Mouse (Mus musculus): ENCODE measurements at regions not wholly inside any gene's neighbourhood (a gene's known extent, or its start where the extent isn't known, plus 50 kb on each side); places are given as distances from the start of the nearest gene placed in this dataset.

DNA sequence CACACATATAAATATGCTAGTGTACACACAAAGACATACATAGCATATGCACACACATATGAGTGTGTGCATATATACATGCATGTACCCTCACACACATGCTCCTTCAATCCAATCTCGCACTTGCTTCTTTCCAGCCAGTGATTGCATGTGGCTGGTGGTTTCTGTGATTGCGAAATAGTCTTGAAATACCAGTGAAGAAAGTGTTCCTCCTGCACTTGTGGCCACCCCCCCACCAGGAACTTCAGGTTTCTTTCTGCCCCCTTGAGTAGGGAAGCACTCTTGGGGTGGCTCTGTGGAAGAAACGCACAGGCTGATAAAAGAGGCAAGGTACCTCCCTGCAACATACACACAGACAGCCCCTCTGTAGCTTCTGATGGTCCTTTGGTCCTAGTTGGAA, 283.6 kb upstream of the Klf4 start:
- no peaks in the 10 kb centered on the region for H3K4me1 ChIP-seq
- H3K9ac ChIP-seq (replicated peaks) = no peak overlapping the region
- no peak for ATAC-seq (ENCODE audit: low FRiP score, low read depth)
- H3K36me3 ChIP-seq = no peaks in the 10 kb centered on the region
- no peak overlapping the region for H3K27ac ChIP-seq (replicated peaks)
- H3K9me3 ChIP-seq = no peaks in the 10 kb centered on the region
- H3K4me3 ChIP-seq = no peak overlapping the region
- H3K27me3 ChIP-seq = no peaks in the 10 kb centered on the region
- H3K4me2 ChIP-seq (replicated peaks) = no peak overlapping the region
- WGBS = 84% methylated on average over 3 of the region's 3 CpGs

DNA sequence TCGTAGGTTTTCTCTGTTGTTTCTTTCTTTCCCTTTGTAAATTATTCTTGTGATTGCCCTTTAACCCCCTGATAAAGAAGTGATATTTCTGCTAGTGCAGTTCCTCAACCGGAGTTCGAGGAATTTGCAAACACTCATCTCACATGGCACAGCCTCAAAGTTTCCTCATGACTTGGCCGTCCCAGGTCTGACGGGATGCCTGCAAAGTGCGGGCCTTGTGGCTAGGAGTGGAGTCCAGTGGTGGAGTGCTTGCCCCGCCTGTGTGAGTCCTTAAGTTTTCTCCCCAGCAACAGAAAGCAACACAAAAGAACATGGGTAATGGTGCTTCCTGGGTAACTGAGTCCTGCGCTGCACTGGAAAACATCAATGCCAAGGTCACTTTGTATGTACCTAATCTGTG, 280.6 kb upstream of the Klf4 start:
- ATAC-seq (ENCODE audit: low FRiP score, low read depth) = no peak
- no peak overlapping the region for H3K9ac ChIP-seq (replicated peaks)
- H3K9me3 ChIP-seq = no peaks in the 10 kb centered on the region
- H3K4me1 ChIP-seq = no peaks in the 10 kb centered on the region
- H3K4me3 ChIP-seq = no peak overlapping the region
- H3K4me2 ChIP-seq (replicated peaks) = no peak overlapping the region
- WGBS = 93% methylated on average over 8 of the region's 8 CpGs
- no peak overlapping the region for H3K27ac ChIP-seq (replicated peaks)
- no peaks in the 10 kb centered on the region for H3K36me3 ChIP-seq
- H3K27me3 ChIP-seq = no peaks in the 10 kb centered on the region

DNA sequence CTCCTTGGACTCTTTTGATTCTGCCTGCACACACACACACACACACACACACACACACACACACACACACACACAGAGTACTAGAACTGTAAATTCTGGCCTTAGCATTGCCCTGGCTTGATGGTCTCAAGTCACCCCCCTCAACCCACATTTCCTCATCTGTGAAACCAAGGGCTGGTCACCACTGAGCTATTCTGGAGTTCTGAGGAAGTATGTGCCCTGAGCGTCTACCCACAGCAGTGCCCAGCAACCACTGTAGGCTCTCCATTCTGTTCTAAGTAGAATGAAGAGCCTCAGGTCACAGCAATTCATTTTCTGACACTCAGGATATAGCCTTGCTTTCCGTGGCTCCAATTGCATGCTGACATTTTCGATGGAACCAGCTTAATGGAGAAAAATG, 279.4 kb upstream of the Klf4 start:
- Histone ChIP-seq H3K9me3 (no peaks in the 10 kb centered on the region), H3K4me1 (no peaks in the 10 kb centered on the region), H3K9ac (replicated peaks) (no peak overlapping the region), H3K36me3 (no peaks in the 10 kb centered on the region), H3K27ac (replicated peaks) (no peak overlapping the region), H3K27me3 (no peaks in the 10 kb centered on the region), H3K4me2 (replicated peaks) (no peak overlapping the region), H3K4me3 (no peak overlapping the region)
- ATAC-seq (ENCODE audit: low FRiP score, low read depth) = no peak
- WGBS = 82% methylated on average over 3 of the region's 3 CpGs

DNA sequence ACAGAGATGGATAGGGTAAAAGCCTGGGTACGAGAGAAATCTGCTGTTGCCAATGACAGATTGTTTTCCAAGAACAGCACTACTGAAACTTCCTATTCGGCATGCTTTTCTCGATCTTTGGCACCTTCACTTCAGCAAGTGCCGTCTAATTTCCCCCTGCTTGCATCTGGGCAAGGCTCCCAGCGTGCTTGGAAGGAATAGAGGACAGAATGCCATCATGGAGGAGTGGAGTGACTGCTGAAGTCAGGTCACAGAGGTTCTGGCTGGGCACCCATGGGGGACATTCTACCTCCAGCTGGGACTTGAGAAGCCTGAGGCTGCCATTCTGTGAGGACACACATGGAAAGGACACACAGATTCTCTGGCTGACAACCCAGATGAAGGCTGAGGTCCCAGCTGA, 276.2 kb upstream of the Klf4 start:
- Histone ChIP-seq H3K4me1 (0 out of 2 replicates have a peak, but pooled peaks cover 3% of the 10 kb centered on the region), H3K27ac (replicated peaks) (no peak overlapping the region), H3K4me3 (no peak overlapping the region), H3K36me3 (no peaks in the 10 kb centered on the region), H3K27me3 (no peaks in the 10 kb centered on the region), H3K9me3 (no peaks in the 10 kb centered on the region), H3K9ac (replicated peaks) (no peak overlapping the region), H3K4me2 (replicated peaks) (no peak overlapping the region)
- WGBS = 79% methylated on average over 5 of the region's 5 CpGs
- ATAC-seq (ENCODE audit: low FRiP score, low read depth) = no peak

DNA sequence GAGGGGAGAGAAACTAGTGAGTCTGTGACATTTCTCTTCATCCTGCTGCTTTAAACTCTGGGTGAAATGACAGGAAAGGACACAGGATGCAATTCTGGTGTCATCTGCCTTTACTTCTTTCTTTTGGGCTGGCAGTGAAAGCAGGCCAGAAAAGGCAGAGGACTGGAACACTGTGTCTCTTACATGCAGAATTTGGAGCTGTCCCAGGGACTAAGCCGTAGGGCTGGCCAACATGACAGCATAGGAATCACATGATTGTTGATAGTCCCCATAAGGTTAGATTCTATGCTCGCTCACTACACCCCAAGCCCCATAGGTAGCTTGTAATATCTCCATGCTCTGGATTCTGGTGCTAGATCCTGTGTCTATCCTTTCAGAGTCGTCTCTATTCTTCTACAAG, 274.5 kb upstream of the Klf4 start:
- H3K9ac ChIP-seq (replicated peaks) = no peak overlapping the region
- no peak overlapping the region for H3K27ac ChIP-seq (replicated peaks)
- H3K4me2 ChIP-seq (replicated peaks) = no peak overlapping the region
- no peaks in the 10 kb centered on the region for H3K27me3 ChIP-seq
- no peaks in the 10 kb centered on the region for H3K36me3 ChIP-seq
- no peaks in the 10 kb centered on the region for H3K9me3 ChIP-seq
- 0 out of 2 replicates have a peak, but pooled peaks cover 3% of the 10 kb centered on the region for H3K4me1 ChIP-seq
- 92% methylated on average over 3 of the region's 3 CpGs for WGBS
- ATAC-seq (ENCODE audit: low FRiP score, low read depth) = no peak
- H3K4me3 ChIP-seq = no peak overlapping the region

DNA sequence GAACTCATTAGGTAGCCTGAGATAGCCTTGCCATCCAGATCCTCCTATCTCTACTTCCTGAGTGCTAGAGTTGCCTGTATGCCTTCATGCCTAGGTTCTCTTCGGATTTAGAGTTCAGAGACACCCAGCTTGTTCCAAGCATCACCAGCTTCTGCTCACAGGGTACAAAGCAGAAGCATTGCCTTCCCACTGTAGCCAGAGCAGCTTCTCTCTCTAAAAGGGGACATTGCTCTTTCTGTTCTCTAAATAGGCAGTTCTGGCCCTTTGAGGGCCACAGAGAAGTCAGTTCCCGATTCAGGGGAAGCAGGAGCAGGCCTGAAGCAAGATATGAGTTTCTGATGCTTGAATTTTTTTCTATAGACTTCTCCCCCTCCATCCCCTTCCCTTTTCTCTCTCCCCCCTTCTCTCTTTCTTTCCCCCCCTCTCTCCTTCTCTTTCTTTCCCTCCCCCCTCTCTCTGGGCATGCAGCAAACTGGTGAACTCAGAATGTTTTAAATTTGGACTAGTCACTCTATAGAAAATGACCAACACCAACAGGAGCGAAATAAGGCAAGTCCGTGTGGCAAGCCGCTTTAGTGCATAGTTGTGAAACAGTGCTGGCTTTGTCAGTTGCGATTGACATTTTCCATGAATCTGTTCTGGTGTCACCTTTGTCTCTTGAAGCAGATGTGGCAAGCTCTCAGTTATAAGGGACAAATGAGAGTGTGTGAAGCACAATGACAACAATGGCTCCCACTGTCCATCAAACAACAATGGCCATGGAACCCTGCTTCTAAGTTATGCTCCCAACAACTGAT, 273.2 kb upstream of the Klf4 start:
- no peak overlapping the region for H3K9ac ChIP-seq (replicated peaks)
- H3K4me2 ChIP-seq (replicated peaks) = no peak overlapping the region
- no peak overlapping the region for H3K4me3 ChIP-seq
- no peaks in the 10 kb centered on the region for H3K9me3 ChIP-seq
- H3K4me1 ChIP-seq = 0 out of 2 replicates have a peak, but pooled peaks cover 3% of the 10 kb centered on the region
- ATAC-seq (ENCODE audit: low FRiP score, low read depth) = no peak
- H3K27ac ChIP-seq (replicated peaks) = no peak overlapping the region
- no peaks in the 10 kb centered on the region for H3K36me3 ChIP-seq
- WGBS = 87% methylated on average over 6 of the region's 6 CpGs
- no peaks in the 10 kb centered on the region for H3K27me3 ChIP-seq

DNA sequence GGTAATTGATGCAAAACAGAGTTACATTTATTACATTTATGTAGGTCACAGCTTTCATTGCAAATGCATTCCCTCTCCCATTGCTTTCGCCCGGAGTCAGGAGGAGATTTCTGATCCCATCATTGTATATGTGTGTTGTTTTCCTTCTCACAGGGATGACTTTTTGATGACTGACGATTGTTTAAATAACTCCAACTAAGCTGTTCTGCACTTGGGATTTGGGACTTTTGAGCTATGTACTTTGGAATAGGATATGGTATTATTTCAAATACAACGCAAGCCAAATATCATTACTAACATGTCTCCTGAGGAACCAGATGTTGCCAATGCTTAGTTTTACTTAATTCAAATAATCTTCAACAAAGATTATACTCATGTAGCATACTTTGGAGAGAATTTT, 269.8 kb upstream of the Klf4 start:
- 87% methylated on average over 4 of the region's 4 CpGs for WGBS
- Histone ChIP-seq H3K27me3 (no peaks in the 10 kb centered on the region), H3K9me3 (no peaks in the 10 kb centered on the region), H3K4me3 (no peak overlapping the region), H3K4me1 (0 out of 2 replicates have a peak, but pooled peaks cover 3% of the 10 kb centered on the region), H3K4me2 (replicated peaks) (no peak overlapping the region), H3K27ac (replicated peaks) (no peak overlapping the region), H3K9ac (replicated peaks) (no peak overlapping the region), H3K36me3 (no peaks in the 10 kb centered on the region)
- ATAC-seq (ENCODE audit: low FRiP score, low read depth) = no peak

DNA sequence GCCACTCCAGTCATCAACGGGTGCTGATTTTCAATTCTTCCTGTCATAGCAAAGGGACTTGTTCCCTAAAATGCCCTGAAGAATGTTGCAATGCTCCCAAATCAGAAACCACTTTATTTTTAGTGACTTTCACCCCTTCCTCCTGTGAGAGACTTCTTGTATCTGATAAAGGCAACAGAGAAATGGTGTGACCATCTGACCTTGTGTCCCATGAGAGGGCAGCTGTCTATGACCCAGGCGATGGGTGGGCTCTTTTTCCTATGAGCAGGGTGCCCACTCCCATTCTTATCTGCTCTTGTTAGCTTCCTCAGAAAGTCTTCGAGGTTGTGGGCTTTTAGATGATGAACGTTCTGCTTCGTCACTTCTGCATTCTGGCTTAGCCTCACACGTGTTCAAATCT, 265.8 kb upstream of the Klf4 start:
- H3K9ac ChIP-seq (replicated peaks) = no peak overlapping the region
- no peak for ATAC-seq (ENCODE audit: low FRiP score, low read depth)
- no peak overlapping the region for H3K4me2 ChIP-seq (replicated peaks)
- H3K4me1 ChIP-seq = no peaks in the 10 kb centered on the region
- no peaks in the 10 kb centered on the region for H3K36me3 ChIP-seq
- H3K27me3 ChIP-seq = no peaks in the 10 kb centered on the region
- H3K4me3 ChIP-seq = no peak overlapping the region
- 85% methylated on average over 6 of the region's 6 CpGs for WGBS
- H3K27ac ChIP-seq (replicated peaks) = no peak overlapping the region
- H3K9me3 ChIP-seq = no peaks in the 10 kb centered on the region

DNA sequence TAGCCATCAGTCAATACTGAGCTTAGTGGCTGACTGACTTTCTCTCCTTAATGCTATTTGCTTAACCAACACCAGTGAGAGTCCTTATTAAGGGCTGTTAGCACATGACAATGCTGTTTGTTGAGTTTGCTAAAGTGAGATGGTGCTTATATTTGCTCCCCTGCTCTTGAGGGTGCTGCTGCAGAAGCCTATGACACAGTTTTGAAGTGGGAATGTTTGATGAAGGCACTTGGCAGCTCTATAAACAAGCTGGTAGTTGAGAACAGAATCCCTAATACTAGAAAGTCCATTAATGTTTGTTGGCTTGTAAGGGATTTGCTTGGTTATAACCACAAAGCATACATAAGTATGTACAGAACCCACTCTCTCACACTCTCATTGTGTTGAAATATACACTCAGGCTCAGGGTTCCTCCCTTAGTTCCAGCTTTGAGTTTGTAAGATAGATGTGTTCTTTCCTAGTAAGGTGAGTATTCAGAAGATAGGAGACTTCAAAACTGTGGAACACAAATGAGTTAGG, 249.1 kb upstream of the Klf4 start:
- no peak for ATAC-seq (ENCODE audit: low FRiP score, low read depth)

DNA sequence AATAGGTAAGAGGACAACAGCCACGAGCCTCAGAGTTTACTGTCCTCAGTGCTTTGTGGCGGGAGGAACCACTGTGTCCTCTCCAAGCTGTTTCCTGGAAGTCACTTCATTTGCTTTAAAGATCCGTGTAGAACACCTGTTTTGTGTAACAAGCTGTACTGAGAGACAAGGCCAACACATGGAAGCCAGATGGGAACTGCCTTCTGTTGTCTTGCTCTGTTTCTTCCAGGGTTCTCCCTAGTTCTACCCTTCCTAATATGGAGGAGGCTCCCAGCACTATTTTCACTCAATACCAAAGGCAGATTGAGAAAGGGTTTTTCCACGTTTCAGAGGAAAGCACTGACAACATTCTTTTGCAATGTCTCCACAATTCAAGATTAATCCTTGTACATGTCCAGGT, 247.3 kb upstream of the Klf4 start:
- Histone ChIP-seq H3K9me3 (no peaks in the 10 kb centered on the region), H3K36me3 (no peaks in the 10 kb centered on the region), H3K4me2 (replicated peaks) (no peak overlapping the region), H3K9ac (replicated peaks) (no peak overlapping the region), H3K4me1 (no peaks in the 10 kb centered on the region), H3K27me3 (no peaks in the 10 kb centered on the region), H3K27ac (replicated peaks) (no peak overlapping the region), H3K4me3 (no peak overlapping the region)
- ATAC-seq (ENCODE audit: low FRiP score, low read depth) = no peak
- WGBS = 78% methylated on average over 4 of the region's 4 CpGs

More for the DNA sequence above, 249.1 kb upstream of the Klf4 start:
- Histone ChIP-seq H3K36me3 (no peaks in the 10 kb centered on the region), H3K4me2 (replicated peaks) (no peak overlapping the region), H3K4me1 (no peaks in the 10 kb centered on the region), H3K27me3 (no peaks in the 10 kb centered on the region), H3K27ac (replicated peaks) (no peak overlapping the region), H3K9ac (replicated peaks) (no peak overlapping the region), H3K9me3 (no peaks in the 10 kb centered on the region), H3K4me3 (no peak overlapping the region)

DNA sequence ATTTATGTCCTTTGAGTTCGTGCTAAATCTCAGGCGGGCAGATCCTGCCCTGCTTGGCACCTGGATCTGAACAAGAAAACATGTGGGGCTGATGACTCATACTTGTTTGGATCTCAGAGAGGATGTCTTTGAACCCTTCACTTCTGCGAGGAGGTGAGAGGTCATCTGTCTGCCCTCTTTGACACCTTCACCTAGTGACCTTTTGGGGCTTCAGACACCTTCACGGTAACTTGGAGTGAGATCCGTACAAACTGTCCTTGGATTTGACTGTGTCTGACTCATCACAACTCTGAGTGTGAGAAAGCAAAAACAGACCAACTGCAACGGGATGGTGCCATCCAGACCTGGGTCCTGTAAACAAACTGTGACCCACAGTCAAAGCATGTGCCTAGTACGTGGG, 243.6 kb upstream of the Klf4 start:
- H3K9me3 ChIP-seq = no peaks in the 10 kb centered on the region
- no peak for ATAC-seq (ENCODE audit: low FRiP score, low read depth)
- H3K27me3 ChIP-seq = no peaks in the 10 kb centered on the region
- WGBS = 84% methylated on average over 7 of the region's 7 CpGs
- no peak overlapping the region for H3K4me3 ChIP-seq
- no peak overlapping the region for H3K9ac ChIP-seq (replicated peaks)
- no peaks in the 10 kb centered on the region for H3K36me3 ChIP-seq
- no peak overlapping the region for H3K4me2 ChIP-seq (replicated peaks)
- H3K27ac ChIP-seq (replicated peaks) = no peak overlapping the region
- H3K4me1 ChIP-seq = no peaks in the 10 kb centered on the region

DNA sequence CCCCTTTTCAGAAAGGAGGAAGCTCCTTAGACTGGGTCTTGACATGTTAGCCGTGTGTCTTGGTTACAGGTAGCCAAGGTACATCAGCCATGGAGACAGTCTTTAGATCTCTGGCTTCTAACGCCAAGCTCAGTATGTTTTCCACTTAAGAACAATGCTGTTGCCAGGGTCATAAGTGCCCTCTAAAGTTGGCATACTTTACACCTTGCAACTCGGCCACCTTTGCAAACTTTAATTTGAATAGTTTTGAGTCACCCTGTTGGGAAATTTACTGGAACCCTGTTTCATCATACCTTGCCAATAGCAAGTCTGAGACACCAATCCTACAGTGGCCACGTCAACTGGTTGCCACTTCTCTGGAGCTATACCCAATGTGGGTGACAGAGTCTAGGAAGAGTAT, 242.3 kb upstream of the Klf4 start:
- Histone ChIP-seq H3K4me3 (no peak overlapping the region), H3K4me1 (no peaks in the 10 kb centered on the region), H3K9ac (replicated peaks) (no peak overlapping the region), H3K27me3 (no peaks in the 10 kb centered on the region), H3K9me3 (no peaks in the 10 kb centered on the region), H3K4me2 (replicated peaks) (no peak overlapping the region), H3K36me3 (no peaks in the 10 kb centered on the region), H3K27ac (replicated peaks) (no peak overlapping the region)
- ATAC-seq (ENCODE audit: low FRiP score, low read depth) = no peak
- 91% methylated on average over 4 of the region's 4 CpGs for WGBS

DNA sequence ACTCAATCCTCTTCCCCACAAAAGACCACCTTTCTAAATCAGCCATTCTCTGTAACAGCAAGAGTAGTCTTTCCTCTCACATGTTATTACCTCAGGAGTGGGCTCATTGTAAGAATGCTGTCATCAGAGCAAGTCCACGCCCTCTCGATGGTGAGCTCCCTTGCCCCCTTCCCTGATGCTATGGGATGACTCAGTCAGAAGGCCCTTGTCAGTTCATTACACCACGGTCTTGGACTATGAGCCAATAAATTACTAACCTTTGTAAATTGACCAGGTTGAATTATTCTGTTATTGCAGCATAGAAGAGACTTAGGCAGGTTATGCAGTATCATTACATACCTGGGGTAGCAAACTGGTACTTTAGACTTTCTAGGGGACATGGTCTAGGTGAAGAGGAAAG, 237.4 kb upstream of the Klf4 start:
- H3K4me3 ChIP-seq = no peak overlapping the region
- H3K27me3 ChIP-seq = no peaks in the 10 kb centered on the region
- no peaks in the 10 kb centered on the region for H3K36me3 ChIP-seq
- ATAC-seq (ENCODE audit: low FRiP score, low read depth) = no peak
- no peaks in the 10 kb centered on the region for H3K4me1 ChIP-seq
- 88% methylated on average over 3 of the region's 3 CpGs for WGBS
- no peaks in the 10 kb centered on the region for H3K9me3 ChIP-seq
- H3K27ac ChIP-seq (replicated peaks) = no peak overlapping the region
- H3K4me2 ChIP-seq (replicated peaks) = no peak overlapping the region
- H3K9ac ChIP-seq (replicated peaks) = no peak overlapping the region

All from midbrain, embryonic 12.5 days (tissue).